Mouse (Mus musculus): ENCODE results near the gene Lrit2.

- TF ChIP-seq CTCF (IDR thresholded peaks at IDR 0.05; ENCODE audit: low read depth, low read length) (no peak), GATA1 (IDR thresholded peaks at IDR 0.05; ENCODE audit: borderline replicate concordance, low read length) (no peak), TAL1 (conservative IDR thresholded peaks at IDR 0.05; ENCODE audit: low read depth, low read length) (no peak), GATA2 (IDR thresholded peaks at IDR 0.05; ENCODE audit: borderline replicate concordance, low read depth, low read length) (no peak)
Observed at GRCm38 (mm10) chr14:37080724-37081123, 13.0 kb downstream of the Lrit2 start.

Data from G1E (cell line).